In genomic region chr4:106837964-106838363, GRCm38 (mm10) we compare ENCODE assay signal across 7 mouse cellular contexts. TPM values are rescaled to one million over a fixed set of nuclear protein-coding genes. Genes with fewer than 3 reads are reported as not detected.
DNase-seq lines count a peak whose midpoint lies in the region; ATAC-seq and TF ChIP-seq lines count a peak whose summit lies in the region.

No protein-coding gene starts in this region.

- peak overlapping the region; percentile 58 for H3K9ac ChIP-seq in hindbrain, embryonic 14.5 days
- peak overlapping the region; percentile 42 for H3K9ac ChIP-seq in midbrain, embryonic 11.5 days (ENCODE audit: low read length)
- 0 out of 2 replicates have a peak overlapping the region, but pooled peaks have one; percentile 4 for H3K9ac ChIP-seq in stomach, embryonic 15.5 days

- peak; percentile 75 for DNase-seq in adrenal gland, adult 2 months
- DNase-seq in cerebellum, postnatal 36 days, result peak; percentile 36 to 53
- DNase-seq in gastrocnemius, adult 2 months, result peak; percentile 79
- DNase-seq in hindbrain, embryonic 14.5 days (ENCODE audit: low spot score), result peak; percentile 84
- DNase-seq in left cerebral cortex, adult 2 months (ENCODE audit: extremely low spot score in 1 of 2, low spot score in 2 of 2), result peak; percentile 63 to 76
- DNase-seq in midbrain, embryonic 11.5 days (ENCODE audit: low spot score, missing footprints), result peak; percentile 94

- TF ChIP-seq CTCF in gastrocnemius, adult 2 months (IDR thresholded peaks at IDR 0.05), result no peak
- TF ChIP-seq CTCF in left cerebral cortex, adult 2 months (IDR thresholded peaks at IDR 0.05), result no peak

- no peaks in the 10 kb centered on the region for H3K27me3 ChIP-seq in hindbrain, embryonic 14.5 days (ENCODE audit: control insufficient read depth, insufficient read depth, low read length)
- no peaks in the 10 kb centered on the region for H3K27me3 ChIP-seq in midbrain, embryonic 11.5 days (ENCODE audit: control insufficient read depth, insufficient read depth, low read length)
- no peaks in the 10 kb centered on the region for H3K27me3 ChIP-seq in stomach, embryonic 15.5 days (replicated peaks)

- peak overlapping the region; percentile 64 for H3K4me3 ChIP-seq in gastrocnemius, adult 2 months
- peak overlapping the region; percentile 22 for H3K4me3 ChIP-seq in hindbrain, embryonic 14.5 days (replicated peaks; ENCODE audit: low read length)
- peak overlapping the region; percentile 21 for H3K4me3 ChIP-seq in left cerebral cortex, adult 2 months
- peak overlapping the region; percentile 9; the same call in 1 of the 2 replicates for H3K4me3 ChIP-seq in midbrain, embryonic 11.5 days (ENCODE audit: low read depth, low read length)
- H3K4me3 ChIP-seq in stomach, embryonic 15.5 days (replicated peaks), result peak overlapping the region; percentile 26

- H3K36me3 ChIP-seq in hindbrain, embryonic 14.5 days (replicated peaks; ENCODE audit: control insufficient read depth, insufficient read depth), result no peaks in the 10 kb centered on the region
- H3K36me3 ChIP-seq in midbrain, embryonic 11.5 days (ENCODE audit: control insufficient read depth, insufficient read depth, low read length), result no peaks in the 10 kb centered on the region
- H3K36me3 ChIP-seq in stomach, embryonic 15.5 days, result no peaks in the 10 kb centered on the region

- H3K4me2 ChIP-seq in hindbrain, embryonic 14.5 days (replicated peaks), result peak overlapping the region; percentile 100
- peak overlapping the region; percentile 45 for H3K4me2 ChIP-seq in midbrain, embryonic 11.5 days
- peak overlapping the region; percentile 99 for H3K4me2 ChIP-seq in stomach, embryonic 15.5 days

- H3K4me1 ChIP-seq in hindbrain, embryonic 14.5 days (replicated peaks; ENCODE audit: control insufficient read depth, insufficient read depth, low read length), result peaks cover 44% of the 10 kb centered on the region
- H3K4me1 ChIP-seq in midbrain, embryonic 11.5 days (ENCODE audit: control insufficient read depth, insufficient read depth, low read length), result peaks cover 35% of the 10 kb centered on the region
- peaks cover 43% of the 10 kb centered on the region for H3K4me1 ChIP-seq in stomach, embryonic 15.5 days

- H3K27ac ChIP-seq in gastrocnemius, adult 2 months, result peak overlapping the region; percentile 32; the same call in 1 of the 2 replicates
- H3K27ac ChIP-seq in hindbrain, embryonic 14.5 days, result peak overlapping the region; percentile 100
- peak overlapping the region; percentile 28; the same call in 1 of the 2 replicates for H3K27ac ChIP-seq in left cerebral cortex, adult 2 months
- H3K27ac ChIP-seq in midbrain, embryonic 11.5 days (ENCODE audit: low read depth, low read length), result 0 out of 2 replicates have a peak overlapping the region, but pooled peaks have one; percentile 14
- H3K27ac ChIP-seq in stomach, embryonic 15.5 days, result peak overlapping the region; percentile 98

- WGBS in hindbrain, embryonic 14.5 days, result under 1% methylated on average over 11 of the region's 18 CpGs
- 0% methylated on average over 13 of the region's 18 CpGs for WGBS in midbrain, embryonic 11.5 days
- under 1% methylated on average over 17 of the region's 18 CpGs for WGBS in stomach, embryonic 15.5 days

- H3K9me3 ChIP-seq in hindbrain, embryonic 14.5 days (ENCODE audit: control insufficient read depth, low read length), result no peaks in the 10 kb centered on the region
- H3K9me3 ChIP-seq in midbrain, embryonic 11.5 days (ENCODE audit: control insufficient read depth, low read length), result no peaks in the 10 kb centered on the region
- H3K9me3 ChIP-seq in stomach, embryonic 15.5 days, result no peaks in the 10 kb centered on the region

- intact Hi-C loops in gastrocnemius, adult 2 months (cut with DNase I), result loop anchor here (2.0 to 5.0 kb wide), 2 partner anchors 229 to 284 kb away; partner anchors contain the start of genes Cyb5rl and Mrpl37
- intact Hi-C loops in left cerebral cortex, adult 2 months (cut with DNase I), result loop anchor here (5.0 to 10.0 kb wide), 4 partner anchors 129 to 507 kb away; partner anchors contain the start of genes Cyb5rl and Mrpl37

- peak; percentile 49 for ATAC-seq in hindbrain, embryonic 14.5 days (ENCODE audit: low FRiP score)
- peak; percentile 51 for ATAC-seq in midbrain, embryonic 11.5 days (ENCODE audit: low FRiP score)
- peak; percentile 13; the same call in 1 of the 2 replicates for ATAC-seq in stomach, embryonic 15.5 days (ENCODE audit: insufficient read depth, low FRiP score, low read depth)

RNA-seq across cellular contexts. Expression of gene Acot11, which starts 33.2 kb away (rescaled TPM):
- 10 to 100 TPM; 46.7 to 84.2 TPM for total RNA-seq in adrenal gland, adult 2 months (2021)
- 21.2 and 23.2 TPM in 2 replicates for polyA plus RNA-seq in adrenal gland, adult 2 months (2012; rRNA removed)
- 10 to 100 TPM in 1 of 2 experiments, 1 to 10 TPM in 1; 7.1 to 17.3 TPM for total RNA-seq in gastrocnemius, adult 2 months (2021)
- polyA plus RNA-seq in hindbrain, embryonic 14.5 days (2014; fragmentation: Nextera tagmentation; extraction: Ambion mirVana), result 2.0 and 2.1 TPM in 2 replicates
- 10 to 100 TPM; 51.7 to 54.1 TPM for total RNA-seq in left cerebral cortex, adult 2 months (2021)
- 1.3 TPM in 2 replicates for polyA plus RNA-seq in midbrain, embryonic 11.5 days (2014; fragmentation: Nextera tagmentation; extraction: Ambion mirVana)
- polyA plus RNA-seq in stomach, embryonic 15.5 days (2015; fragmentation: Nextera tagmentation; extraction: Ambion mirVana), result 6.2 and 6.9 TPM in 2 replicates

Comparison
In these comparisons a context has a peak if more than half of its experiments do, and no peak if none do; other contexts are left out.
1. Peak in every context shown above with its lines: DNase-seq, ATAC-seq, H3K4me3 ChIP-seq and H3K27ac ChIP-seq.
2. H3K27ac ChIP-seq: peak in every context shown above with its lines; median percentile 100 in hindbrain, embryonic 14.5 days; 98 in stomach, embryonic 15.5 days; 32 in gastrocnemius, adult 2 months; 28 in left cerebral cortex, adult 2 months; 14 in midbrain, embryonic 11.5 days.
3. H3K4me3 ChIP-seq: peak in every context shown above with its lines; median percentile 64 in gastrocnemius, adult 2 months; 26 in stomach, embryonic 15.5 days; 22 in hindbrain, embryonic 14.5 days; 21 in left cerebral cortex, adult 2 months; 9 in midbrain, embryonic 11.5 days.
4. H3K4me2 ChIP-seq: peak in every context shown above with its lines; median percentile 100 in hindbrain, embryonic 14.5 days; 99 in stomach, embryonic 15.5 days; 45 in midbrain, embryonic 11.5 days.
5. H3K9ac ChIP-seq: peak in every context shown above with its lines; median percentile 58 in hindbrain, embryonic 14.5 days; 42 in midbrain, embryonic 11.5 days; 4 in stomach, embryonic 15.5 days.